Mouse (Mus musculus): ENCODE measurements around the gene Trp73. TPM values are rescaled to one million over a fixed set of nuclear protein-coding genes. Genes with fewer than 3 reads are reported as not detected.

The Trp73 gene
- polyA plus RNA-seq, 1 experiment, result not detected

DNA sequence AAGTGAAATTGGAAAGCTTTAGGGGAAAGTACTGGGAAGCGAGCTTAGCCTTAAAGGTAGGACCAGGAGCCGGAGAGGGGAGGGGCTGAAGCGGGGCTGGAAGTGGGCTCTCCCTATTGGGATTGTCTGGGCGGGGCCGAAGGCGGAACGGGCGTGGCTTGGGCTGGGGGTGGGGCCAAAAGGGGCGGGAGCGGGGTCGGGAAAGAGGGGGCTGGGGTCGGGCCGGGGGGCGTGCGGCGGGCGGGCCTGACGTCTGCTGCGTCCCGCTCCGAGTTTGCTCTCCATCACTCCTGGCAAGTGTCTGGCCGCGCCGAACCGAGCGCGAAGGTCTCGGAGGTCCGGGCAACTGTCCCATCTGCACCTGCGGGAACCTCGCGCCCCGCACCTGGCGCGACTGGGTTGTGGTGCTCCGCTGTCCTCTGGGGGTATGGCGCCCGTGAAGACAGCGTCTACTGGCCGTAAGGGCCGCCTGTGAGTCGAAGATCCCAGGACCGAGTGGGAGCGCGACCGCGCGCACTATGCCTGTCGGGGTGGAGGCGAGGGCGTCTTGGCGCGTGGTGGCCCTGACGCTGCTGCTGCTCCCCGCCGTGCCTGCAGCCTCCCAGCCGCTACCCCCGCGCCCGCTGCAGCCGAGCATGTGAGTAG, 30.6 kb upstream of the Trp73 start, which contains the start of gene Megf6:
Gene Megf6 (plus strand): TSS at position 225 of the 645 bp plus-strand sequence.
- Histone ChIP-seq H3K4me1 (ENCODE audit: control insufficient read depth, insufficient read depth, low read length) (peaks cover 18% of the 10 kb centered on the region), H3K27ac (ENCODE audit: insufficient read depth, low read depth, low read length) (no peak within 1 kb of the TSS), H3K4me3 (ENCODE audit: insufficient read depth, low read depth, low read length) (peak within 1 kb of the TSS; percentile 34)
- TF ChIP-seq CTCF (IDR thresholded peaks at IDR 0.05; ENCODE audit: insufficient read depth, low read depth, low read length) (no peak), POLR2A (IDR thresholded peaks at IDR 0.05; ENCODE audit: insufficient read depth, low read depth, low read length) (no peak)
- WGBS, result under 1% methylated on average over 54 of the region's 61 CpGs

DNA sequence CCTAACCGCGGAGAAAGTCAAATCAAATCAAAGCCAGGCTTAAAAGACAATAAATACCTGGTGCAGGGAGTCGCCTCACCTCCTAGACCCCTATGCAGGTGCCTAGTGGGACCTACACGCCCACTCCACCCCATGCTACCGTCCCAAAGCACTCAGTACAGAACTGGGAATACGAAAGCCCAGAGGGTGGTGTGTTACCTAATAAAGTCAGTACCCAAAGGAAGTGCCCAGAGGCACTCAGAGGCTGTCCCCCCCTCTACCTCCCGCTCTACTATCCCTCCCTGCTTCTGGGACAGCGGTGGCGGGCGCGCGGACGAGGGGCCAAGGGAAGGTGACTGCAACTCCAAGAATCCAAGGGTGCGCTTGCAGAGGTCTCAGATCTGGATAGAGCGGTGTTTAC, 30.0 kb upstream of the Trp73 start:
- Histone ChIP-seq H3K4me3 (ENCODE audit: insufficient read depth, low read depth, low read length) (no peak overlapping the region; the same call in 1 of the 2 replicates), H3K4me1 (ENCODE audit: control insufficient read depth, insufficient read depth, low read length) (peaks cover 18% of the 10 kb centered on the region), H3K27ac (ENCODE audit: insufficient read depth, low read depth, low read length) (no peak overlapping the region)
- WGBS, result 4% methylated on average over 15 of the region's 15 CpGs
- no peak for TF ChIP-seq POLR2A (IDR thresholded peaks at IDR 0.05; ENCODE audit: insufficient read depth, low read depth, low read length)
- TF ChIP-seq CTCF (IDR thresholded peaks at IDR 0.05; ENCODE audit: insufficient read depth, low read depth, low read length), result no peak

DNA sequence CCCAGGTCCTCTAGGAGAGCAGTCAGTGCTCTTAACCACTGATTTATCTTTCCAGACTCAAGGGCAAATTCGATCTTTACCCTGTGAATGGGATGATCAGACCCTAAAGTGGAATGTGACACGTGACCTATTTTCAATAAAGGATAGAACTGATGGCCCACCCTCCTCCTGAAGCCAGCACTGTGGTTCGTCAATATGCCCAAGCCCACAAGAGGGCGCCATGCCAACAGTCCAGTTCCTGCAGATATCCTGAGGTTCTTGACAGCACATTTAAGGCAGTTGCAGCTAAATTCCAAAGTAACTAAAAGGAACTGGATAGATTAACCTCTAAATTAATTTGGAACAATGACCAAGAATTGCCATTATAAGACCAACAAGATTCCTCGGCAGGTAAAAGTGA, 27.0 kb upstream of the Trp73 start:
- Histone ChIP-seq H3K27ac (ENCODE audit: insufficient read depth, low read depth, low read length) (no peak overlapping the region), H3K4me1 (ENCODE audit: control insufficient read depth, insufficient read depth, low read length) (peaks cover 16% of the 10 kb centered on the region), H3K4me3 (ENCODE audit: insufficient read depth, low read depth, low read length) (no peak overlapping the region)
- TF ChIP-seq CTCF (IDR thresholded peaks at IDR 0.05; ENCODE audit: insufficient read depth, low read depth, low read length) (no peak), POLR2A (IDR thresholded peaks at IDR 0.05; ENCODE audit: insufficient read depth, low read depth, low read length) (no peak)
- 29% methylated on average over 5 of the region's 5 CpGs for WGBS

DNA sequence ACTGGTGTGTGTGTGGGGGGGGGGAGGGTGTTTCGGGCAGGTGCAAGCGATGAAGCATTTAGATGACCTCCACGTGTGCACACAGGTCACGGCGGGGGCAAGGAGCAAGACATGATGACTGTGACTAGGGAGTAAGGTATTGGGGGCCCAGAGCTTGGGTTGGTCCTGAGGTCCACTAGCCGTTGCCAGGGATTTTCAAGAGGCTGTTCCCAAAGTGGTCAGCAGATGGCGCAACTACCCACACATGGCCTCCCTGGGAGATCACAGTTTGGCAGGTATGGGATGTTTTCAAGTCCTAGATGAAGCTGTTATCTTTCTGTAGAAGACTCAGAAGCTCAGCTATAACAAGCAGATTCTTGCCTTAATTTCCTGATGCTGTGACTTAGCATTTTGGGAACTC, 23.3 kb upstream of the Trp73 start:
- no peak overlapping the region for H3K27ac ChIP-seq (ENCODE audit: insufficient read depth, low read depth, low read length)
- TF ChIP-seq CTCF (IDR thresholded peaks at IDR 0.05; ENCODE audit: insufficient read depth, low read depth, low read length), result peak; percentile 59
- TF ChIP-seq POLR2A (IDR thresholded peaks at IDR 0.05; ENCODE audit: insufficient read depth, low read depth, low read length), result no peak
- peaks cover 13% of the 10 kb centered on the region for H3K4me1 ChIP-seq (ENCODE audit: control insufficient read depth, insufficient read depth, low read length)
- WGBS, result 13% methylated on average over 7 of the region's 7 CpGs
- no peak overlapping the region for H3K4me3 ChIP-seq (ENCODE audit: insufficient read depth, low read depth, low read length)

DNA sequence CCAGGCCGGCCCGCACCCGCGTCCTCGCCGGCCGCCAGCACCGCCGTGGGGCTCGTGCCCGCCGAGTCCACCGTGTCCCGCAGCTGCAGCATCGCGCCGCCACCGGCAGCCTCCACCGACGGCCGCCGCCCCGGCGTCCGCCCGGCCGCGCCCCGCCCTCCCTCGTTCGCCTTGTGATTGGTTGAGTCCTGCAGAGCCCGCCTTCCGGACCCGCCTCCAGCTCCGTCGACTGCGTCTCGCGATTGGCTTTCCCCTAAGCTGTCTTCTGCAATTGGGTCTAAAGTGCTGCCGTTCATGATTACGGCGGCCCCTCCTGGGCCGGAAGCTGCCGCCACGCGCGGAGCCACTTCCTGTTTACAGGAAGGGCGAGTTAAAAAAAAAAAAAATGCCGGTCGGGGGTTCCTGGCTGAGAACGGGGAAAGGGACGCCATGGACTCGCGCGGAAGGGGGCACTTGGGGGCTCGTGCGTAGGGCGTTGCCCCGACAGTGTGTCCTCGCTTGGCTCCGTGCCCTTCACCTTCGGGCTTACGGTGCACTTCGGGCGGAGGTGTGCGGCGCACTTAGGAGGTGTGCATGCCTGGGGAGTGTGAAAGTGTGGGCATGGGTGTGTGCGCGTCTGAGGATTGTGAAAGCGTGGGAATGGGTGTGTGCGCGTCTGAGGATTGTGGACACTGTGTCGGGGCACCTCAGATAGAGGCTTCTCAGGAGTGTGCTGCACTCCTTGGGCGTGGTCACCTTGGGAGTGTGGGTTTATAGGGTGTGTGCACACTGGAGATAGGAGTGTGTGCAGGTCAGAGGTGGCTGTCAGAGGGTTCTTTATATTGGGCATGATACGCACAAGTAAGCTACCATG, 20.8 kb upstream of the Trp73 start, which contains the start of gene Tprgl:
Gene Tprgl (minus strand): TSS at position 129 of the 853 bp plus-strand sequence.
- WGBS, result 2% methylated on average over 73 of the region's 75 CpGs
- H3K4me1 ChIP-seq (ENCODE audit: control insufficient read depth, insufficient read depth, low read length), result peaks cover 13% of the 10 kb centered on the region
- TF ChIP-seq POLR2A (IDR thresholded peaks at IDR 0.05; ENCODE audit: insufficient read depth, low read depth, low read length), result peak; percentile 87
- no peak for TF ChIP-seq CTCF (IDR thresholded peaks at IDR 0.05; ENCODE audit: insufficient read depth, low read depth, low read length)
- H3K4me3 ChIP-seq (ENCODE audit: insufficient read depth, low read depth, low read length), result peak within 1 kb of the TSS; percentile 89
- peak within 1 kb of the TSS; percentile 73 for H3K27ac ChIP-seq (ENCODE audit: insufficient read depth, low read depth, low read length)

DNA sequence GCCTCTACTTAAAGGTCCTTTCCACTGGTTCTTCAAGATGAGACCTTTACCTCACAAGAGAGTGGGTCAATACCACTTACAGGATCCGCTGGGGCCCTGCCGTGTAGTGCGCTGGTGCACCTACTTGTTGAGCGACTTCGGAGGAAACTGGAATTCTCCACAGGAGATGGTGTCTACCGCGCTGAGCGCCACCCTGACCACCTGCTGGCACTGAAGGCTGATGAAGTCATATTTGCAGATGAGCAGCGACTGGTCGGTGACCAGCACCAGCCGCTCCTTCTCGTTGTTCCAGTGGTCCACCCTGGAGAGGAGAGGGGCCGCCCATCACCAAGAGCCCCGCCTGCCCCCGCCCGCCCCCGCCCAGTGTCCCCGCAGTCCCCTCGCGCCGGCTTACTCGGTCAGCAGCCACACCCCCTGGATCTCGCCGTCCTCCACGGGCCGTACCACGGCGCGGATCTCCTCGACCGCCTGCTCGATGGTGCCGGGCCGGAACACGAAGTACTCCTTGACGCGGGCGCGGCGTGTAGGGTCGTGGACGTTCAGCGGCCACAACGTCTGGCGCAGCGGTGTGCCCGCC, 20.0 kb upstream of the Trp73 start:
- peak overlapping the region; percentile 61; the same call in 1 of the 2 replicates for H3K27ac ChIP-seq (ENCODE audit: insufficient read depth, low read depth, low read length)
- 2% methylated on average over 47 of the region's 47 CpGs for WGBS
- TF ChIP-seq CTCF (IDR thresholded peaks at IDR 0.05; ENCODE audit: insufficient read depth, low read depth, low read length) (no peak), POLR2A (IDR thresholded peaks at IDR 0.05; ENCODE audit: insufficient read depth, low read depth, low read length) (no peak)

DNA sequence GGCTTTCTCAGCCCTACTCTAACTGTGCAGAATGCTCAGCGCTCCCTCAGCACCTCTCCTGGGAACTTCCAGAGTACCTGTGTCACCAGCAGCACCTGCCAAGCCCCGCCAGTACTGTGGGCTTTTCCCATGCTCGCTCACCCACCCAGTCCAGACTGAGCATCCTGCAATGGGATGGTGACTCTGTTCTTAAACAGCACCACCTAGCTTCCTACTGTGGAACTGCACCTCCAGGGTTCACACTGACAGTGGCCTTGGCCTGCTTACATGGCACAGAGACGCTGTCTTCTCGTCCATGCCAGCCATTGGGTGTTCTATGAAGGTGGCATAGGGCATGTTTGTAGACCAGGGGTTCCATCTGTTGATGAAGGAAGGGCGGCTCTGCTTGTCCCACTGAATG, 19.0 kb upstream of the Trp73 start:
- TF ChIP-seq POLR2A (IDR thresholded peaks at IDR 0.05; ENCODE audit: insufficient read depth, low read depth, low read length), result no peak
- peak; percentile 46 for TF ChIP-seq CTCF (IDR thresholded peaks at IDR 0.05; ENCODE audit: insufficient read depth, low read depth, low read length)
- peaks cover 13% of the 10 kb centered on the region for H3K4me1 ChIP-seq (ENCODE audit: control insufficient read depth, insufficient read depth, low read length)
- peak overlapping the region; percentile 6; the same call in 1 of the 2 replicates for H3K4me3 ChIP-seq (ENCODE audit: insufficient read depth, low read depth, low read length)
- H3K27ac ChIP-seq (ENCODE audit: insufficient read depth, low read depth, low read length), result no peak overlapping the region
- 13% methylated on average over 6 of the region's 6 CpGs for WGBS

More for the DNA sequence above, 20.0 kb upstream of the Trp73 start:
- Histone ChIP-seq H3K4me1 (ENCODE audit: control insufficient read depth, insufficient read depth, low read length) (peaks cover 13% of the 10 kb centered on the region), H3K4me3 (ENCODE audit: insufficient read depth, low read depth, low read length) (peak overlapping the region; percentile 89)

DNA sequence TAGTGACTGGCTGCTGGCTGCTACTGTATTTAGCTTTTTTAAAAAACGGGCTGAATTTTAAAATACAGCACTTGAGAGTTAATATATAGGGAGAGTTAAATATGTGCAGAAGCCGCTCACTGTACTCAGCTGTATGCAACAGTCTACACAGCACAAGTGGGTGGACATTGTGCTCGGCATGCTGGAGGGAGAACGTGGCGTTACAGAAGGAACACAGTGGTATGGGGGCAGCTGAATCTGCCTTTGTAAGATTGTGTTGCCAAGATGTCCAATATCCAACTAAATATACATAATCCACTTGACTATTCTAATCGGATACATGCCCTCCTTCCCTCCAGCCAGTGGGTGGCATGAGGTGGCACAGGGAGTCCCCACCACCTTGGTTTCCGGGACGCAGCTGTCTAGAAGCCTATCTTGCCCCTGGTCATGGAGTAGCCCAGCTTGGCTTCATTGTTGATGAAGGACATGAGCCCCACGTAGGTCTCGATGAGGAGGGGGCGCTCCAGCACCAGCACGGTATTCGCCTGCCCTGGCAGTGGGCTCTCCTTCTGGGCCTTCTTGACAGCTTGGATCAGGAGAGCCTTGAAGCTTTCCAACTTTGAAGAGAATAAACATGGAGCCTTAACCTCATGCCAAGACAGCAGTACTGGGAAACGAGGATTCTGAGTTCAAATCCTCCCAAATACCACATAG, 18.1 kb upstream of the Trp73 start:
- Histone ChIP-seq H3K4me3 (ENCODE audit: insufficient read depth, low read depth, low read length) (no peak overlapping the region), H3K27ac (ENCODE audit: insufficient read depth, low read depth, low read length) (no peak overlapping the region), H3K4me1 (ENCODE audit: control insufficient read depth, insufficient read depth, low read length) (peaks cover 13% of the 10 kb centered on the region)
- no peak for TF ChIP-seq POLR2A (IDR thresholded peaks at IDR 0.05; ENCODE audit: insufficient read depth, low read depth, low read length)
- no peak for TF ChIP-seq CTCF (IDR thresholded peaks at IDR 0.05; ENCODE audit: insufficient read depth, low read depth, low read length)
- WGBS, result 81% methylated on average over 14 of the region's 14 CpGs

All from olfactory bulb, adult 2 months (tissue).